Mouse (Mus musculus): ENCODE results near the gene Hdlbp. TPM values are rescaled to one million over a fixed set of nuclear protein-coding genes. Genes with fewer than 3 reads are reported as not detected.
"Not testable (repeated sequence)": the region's sequence is repeated elsewhere in the genome, so short reads cannot be mapped to it uniquely, and the experiment has no call there.

Hdlbp gene
- 153 and 160 TPM in 2 replicates for polyA plus RNA-seq (2014; fragmentation: Nextera tagmentation; extraction: Ambion mirVana)

DNA sequence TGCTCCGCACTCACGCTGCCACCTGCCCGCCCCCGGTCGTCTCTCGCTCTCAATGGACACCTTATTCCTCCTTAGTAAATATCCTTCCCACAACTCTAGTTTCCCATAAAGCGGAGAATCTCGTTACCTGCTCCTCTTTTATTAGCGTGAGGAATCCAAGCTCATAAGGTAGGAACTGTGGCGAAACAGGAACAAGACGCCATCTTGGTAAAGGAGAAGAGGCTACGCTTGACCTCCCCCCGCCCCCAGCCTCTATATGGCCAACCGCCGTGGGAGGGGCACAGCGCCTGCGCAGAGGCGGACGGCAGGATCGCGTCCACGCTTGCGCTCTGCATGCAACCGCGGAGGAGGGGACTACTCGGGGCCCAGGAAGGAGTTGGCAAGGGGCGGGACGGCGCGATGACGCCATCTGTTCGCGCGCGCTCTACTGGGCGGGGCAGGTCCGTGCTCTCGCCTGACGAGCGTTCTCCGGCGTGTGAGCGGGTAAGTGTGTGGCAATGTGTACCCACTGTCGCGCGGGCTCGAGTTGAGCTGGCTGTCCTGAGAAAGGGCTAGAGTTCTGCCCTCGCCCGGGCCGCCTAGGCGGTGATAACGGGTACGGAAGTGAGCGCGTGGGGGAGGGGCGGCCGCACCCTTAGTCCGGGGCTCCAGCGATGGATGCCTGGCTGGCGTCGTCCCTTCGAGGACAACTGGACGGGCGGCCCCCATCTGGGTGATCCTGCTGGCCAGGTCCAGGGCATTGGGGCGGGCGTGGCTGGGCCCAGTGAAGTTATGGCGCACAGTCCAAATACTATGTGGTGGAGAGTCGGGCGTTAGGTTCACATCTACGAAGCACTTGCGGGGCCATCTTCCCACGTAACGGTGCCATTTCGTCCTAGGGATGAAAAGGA, at the start of gene Hdlbp:
Hdlbp (minus strand) TSS at position 230 of the 890 bp plus-strand sequence.
- Histone ChIP-seq H3K27ac (ENCODE audit: low read depth) (peak within 1 kb of the TSS; percentile 93), H3K4me2 (peak within 1 kb of the TSS; percentile 70), H3K9ac (peak within 1 kb of the TSS; percentile 82), H3K4me3 (ENCODE audit: low read depth, low read length) (peak within 1 kb of the TSS; percentile 81), H3K9me3 (ENCODE audit: low read depth, low read length) (no peaks in the 10 kb centered on the region), H3K4me1 (ENCODE audit: insufficient read depth) (peaks cover 5% of the 10 kb centered on the region), H3K36me3 (ENCODE audit: insufficient read depth) (no peaks in the 10 kb centered on the region), H3K27me3 (ENCODE audit: insufficient read depth, low read length) (no peaks in the 10 kb centered on the region)
- peak; percentile 99 for DNase-seq
- ATAC-seq (ENCODE audit: insufficient read depth) = peak; percentile 93
- under 1% methylated on average over 74 of the region's 74 CpGs for WGBS
- no peak for TF ChIP-seq CTCF (IDR thresholded peaks at IDR 0.05; ENCODE audit: low read depth)

- WGBS = 57% methylated on average over 1 of the region's 1 CpGs
- H3K4me3 ChIP-seq (ENCODE audit: low read depth, low read length) = no peak overlapping the region
- H3K27me3 ChIP-seq (ENCODE audit: insufficient read depth, low read length) = no peaks in the 10 kb centered on the region
- peak; percentile 51 for DNase-seq
- TF ChIP-seq CTCF (IDR thresholded peaks at IDR 0.05; ENCODE audit: low read depth) = no peak
- H3K9ac ChIP-seq = no peak overlapping the region
- no peak overlapping the region for H3K27ac ChIP-seq (ENCODE audit: low read depth)
- no peaks in the 10 kb centered on the region for H3K9me3 ChIP-seq (ENCODE audit: low read depth, low read length)
- H3K4me1 ChIP-seq (ENCODE audit: insufficient read depth) = no peaks in the 10 kb centered on the region
- ATAC-seq (ENCODE audit: insufficient read depth) = peak; percentile 63; the same call in 1 of the 2 replicates
- no peaks in the 10 kb centered on the region for H3K36me3 ChIP-seq (ENCODE audit: insufficient read depth)
- H3K4me2 ChIP-seq = no peak overlapping the region
These were observed 43.7 kb upstream of the Hdlbp start for GRCm38 (mm10) chr1:93522325-93522724.

DNA sequence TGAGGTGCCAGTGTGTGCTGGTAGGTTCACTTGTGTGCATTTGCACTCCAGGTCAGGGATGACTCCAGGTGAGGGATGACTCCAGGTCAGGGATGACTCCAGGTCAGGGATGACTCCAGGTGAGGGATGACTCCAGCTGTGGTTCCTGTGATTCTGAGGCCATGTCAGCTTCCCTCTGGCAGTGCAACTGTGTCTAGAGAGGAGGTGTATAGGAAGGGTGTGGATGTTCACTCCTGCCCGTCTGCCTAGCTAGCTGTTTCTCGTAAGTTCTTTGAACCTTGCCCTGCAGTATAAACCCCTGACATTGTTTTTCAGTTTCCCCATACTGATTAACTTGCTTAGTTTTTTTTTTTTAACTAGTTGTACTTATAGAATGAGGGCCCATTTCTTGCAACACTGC, 42.9 kb upstream of the Hdlbp start:
- no peak overlapping the region for H3K27ac ChIP-seq (ENCODE audit: low read depth)
- ATAC-seq (ENCODE audit: insufficient read depth) = no peak
- no peaks in the 10 kb centered on the region for H3K27me3 ChIP-seq (ENCODE audit: insufficient read depth, low read length)

DNA sequence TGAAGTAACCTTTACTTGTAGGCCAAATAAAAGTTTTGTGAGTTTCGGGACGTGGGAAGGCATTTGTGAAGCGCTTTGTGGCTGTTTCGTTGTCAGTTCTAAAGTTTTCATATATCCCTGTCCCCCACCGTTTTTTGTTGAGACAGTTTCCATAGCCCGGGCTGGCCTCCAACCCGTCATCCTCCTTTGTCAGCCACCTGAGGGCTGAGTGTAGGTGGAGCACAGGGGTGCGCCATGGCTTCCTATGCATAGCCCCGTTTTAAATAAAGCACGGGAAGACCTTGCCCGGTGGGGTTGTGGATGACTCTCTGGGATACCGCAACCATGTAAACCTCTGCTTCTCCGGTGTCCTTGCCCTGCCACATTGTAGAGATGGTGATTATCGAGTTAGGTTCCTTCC, 34.6 kb upstream of the Hdlbp start:
- Histone ChIP-seq H3K4me3 (ENCODE audit: low read depth, low read length) (peak overlapping the region; percentile 63; the same call in 1 of the 2 replicates), H3K27ac (ENCODE audit: low read depth) (no peak overlapping the region), H3K9ac (peak overlapping the region; percentile 33; the same call in 1 of the 2 replicates), H3K4me1 (ENCODE audit: insufficient read depth) (0 out of 2 replicates have a peak, but pooled peaks cover 2% of the 10 kb centered on the region), H3K36me3 (ENCODE audit: insufficient read depth) (peaks cover 13% of the 10 kb centered on the region), H3K27me3 (ENCODE audit: insufficient read depth, low read length) (no peaks in the 10 kb centered on the region), H3K4me2 (peak overlapping the region; percentile 67), H3K9me3 (ENCODE audit: low read depth, low read length) (no peaks in the 10 kb centered on the region)
- WGBS = 70% methylated on average over 14 of the region's 14 CpGs
- no peak for DNase-seq
- TF ChIP-seq CTCF (IDR thresholded peaks at IDR 0.05; ENCODE audit: low read depth) = no peak
- no peak for ATAC-seq (ENCODE audit: insufficient read depth)

More for the DNA sequence above, 42.9 kb upstream of the Hdlbp start:
- Histone ChIP-seq H3K36me3 (ENCODE audit: insufficient read depth) (no peaks in the 10 kb centered on the region), H3K4me1 (ENCODE audit: insufficient read depth) (no peaks in the 10 kb centered on the region), H3K4me3 (ENCODE audit: low read depth, low read length) (no peak overlapping the region), H3K4me2 (no peak overlapping the region), H3K9me3 (ENCODE audit: low read depth, low read length) (no peaks in the 10 kb centered on the region), H3K9ac (no peak overlapping the region)
- DNase-seq = no peak
- no peak for TF ChIP-seq CTCF (IDR thresholded peaks at IDR 0.05; ENCODE audit: low read depth)
- 81% methylated on average over 2 of the region's 2 CpGs for WGBS

DNA sequence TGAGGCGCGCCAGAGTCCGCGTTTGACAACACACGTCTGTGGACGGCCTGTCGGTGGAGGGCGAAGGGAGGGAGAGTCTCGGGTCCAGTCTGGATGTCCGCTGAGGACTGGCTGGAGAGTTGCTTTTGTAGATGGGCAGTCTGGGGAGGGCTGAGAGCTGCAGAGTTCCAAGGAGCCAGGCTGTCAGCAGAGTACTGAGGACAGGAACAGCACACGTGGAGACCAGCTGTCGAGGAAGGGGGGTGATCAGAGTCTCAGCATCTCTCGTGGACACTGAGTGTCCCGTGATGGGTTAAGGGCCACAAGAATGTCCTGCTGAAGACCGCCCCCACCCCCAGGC, 33.7 kb upstream of the Hdlbp start:
- DNase-seq (peak; percentile 58), ATAC-seq (ENCODE audit: insufficient read depth) (peak; percentile 62)
- Histone ChIP-seq H3K36me3 (ENCODE audit: insufficient read depth) (peaks cover 20% of the 10 kb centered on the region), H3K4me2 (peak overlapping the region; percentile 67), H3K4me1 (ENCODE audit: insufficient read depth) (0 out of 2 replicates have a peak, but pooled peaks cover 2% of the 10 kb centered on the region), H3K27ac (ENCODE audit: low read depth) (peak overlapping the region; percentile 33; the same call in 1 of the 2 replicates), H3K9me3 (ENCODE audit: low read depth, low read length) (no peaks in the 10 kb centered on the region), H3K9ac (peak overlapping the region; percentile 68), H3K27me3 (ENCODE audit: insufficient read depth, low read length) (no peaks in the 10 kb centered on the region), H3K4me3 (ENCODE audit: low read depth, low read length) (peak overlapping the region; percentile 63)
- WGBS = 0% methylated on average over 15 of the region's 15 CpGs
- TF ChIP-seq CTCF (IDR thresholded peaks at IDR 0.05; ENCODE audit: low read depth) = no peak

GRCm38 (mm10) chr1:93511585-93512350, 33.2 kb upstream of the Hdlbp start, which contains the start of gene Farp2:
Gene Farp2 (plus strand): TSS chr1:93512079.
- Histone ChIP-seq H3K4me3 (ENCODE audit: low read depth, low read length) (peak within 1 kb of the TSS; percentile 63), H3K27ac (ENCODE audit: low read depth) (peak within 1 kb of the TSS; percentile 79), H3K36me3 (ENCODE audit: insufficient read depth) (peaks cover 25% of the 10 kb centered on the region), H3K27me3 (ENCODE audit: insufficient read depth, low read length) (no peaks in the 10 kb centered on the region), H3K4me1 (ENCODE audit: insufficient read depth) (0 out of 2 replicates have a peak, but pooled peaks cover 2% of the 10 kb centered on the region), H3K9ac (peak within 1 kb of the TSS; percentile 68), H3K4me2 (peak within 1 kb of the TSS; percentile 67), H3K9me3 (ENCODE audit: low read depth, low read length) (no peaks in the 10 kb centered on the region)
- peak; percentile 99 for ATAC-seq (ENCODE audit: insufficient read depth)
- WGBS = under 1% methylated on average over 63 of the region's 71 CpGs
- TF ChIP-seq CTCF (IDR thresholded peaks at IDR 0.05; ENCODE audit: low read depth) = no peak
- DNase-seq = peak; percentile 97

DNA sequence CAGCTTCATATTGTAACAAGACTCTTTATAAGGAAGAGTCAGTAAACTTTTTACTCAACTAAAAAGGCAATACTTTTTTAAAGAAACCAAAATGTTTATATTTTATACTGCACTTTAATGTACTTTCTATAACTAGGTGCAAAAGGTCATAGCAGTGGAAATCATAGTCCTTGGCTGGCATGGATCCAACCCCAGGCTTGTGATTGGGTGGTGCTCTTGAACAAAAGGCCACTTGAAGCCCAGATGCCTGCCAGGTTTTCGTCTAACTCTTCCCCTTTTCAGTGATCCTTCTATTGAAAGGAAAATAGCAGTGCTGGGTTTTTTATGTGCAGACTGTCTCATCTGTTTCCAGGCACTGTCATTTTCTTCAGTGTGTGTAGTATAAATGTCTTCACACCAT, 30.0 kb upstream of the Hdlbp start:
- H3K9ac ChIP-seq; H3K27me3 ChIP-seq (ENCODE audit: insufficient read depth, low read length); ATAC-seq (ENCODE audit: insufficient read depth); H3K4me1 ChIP-seq (ENCODE audit: insufficient read depth); H3K9me3 ChIP-seq (ENCODE audit: low read depth, low read length); H3K4me2 ChIP-seq; H3K4me3 ChIP-seq (ENCODE audit: low read depth, low read length); H3K27ac ChIP-seq (ENCODE audit: low read depth); DNase-seq: not testable (repeated sequence)
- 62% methylated on average over 1 of the region's 1 CpGs for WGBS
- H3K36me3 ChIP-seq (ENCODE audit: insufficient read depth) = peaks cover 42% of the 10 kb centered on the region
